Mouse (Mus musculus) spleen, embryonic (tissue): ENCODE data around the gene Cstf2t.

ENCODE experiments used
- CTCF ChIA-PET: fragments of 350-600 bp; sonication (Branson Sonifier 250); formaldehyde crosslinking; loops from one replicate; lab custom pipeline; 2022; lab: Charles Lee

Cstf2t gene

DNA sequence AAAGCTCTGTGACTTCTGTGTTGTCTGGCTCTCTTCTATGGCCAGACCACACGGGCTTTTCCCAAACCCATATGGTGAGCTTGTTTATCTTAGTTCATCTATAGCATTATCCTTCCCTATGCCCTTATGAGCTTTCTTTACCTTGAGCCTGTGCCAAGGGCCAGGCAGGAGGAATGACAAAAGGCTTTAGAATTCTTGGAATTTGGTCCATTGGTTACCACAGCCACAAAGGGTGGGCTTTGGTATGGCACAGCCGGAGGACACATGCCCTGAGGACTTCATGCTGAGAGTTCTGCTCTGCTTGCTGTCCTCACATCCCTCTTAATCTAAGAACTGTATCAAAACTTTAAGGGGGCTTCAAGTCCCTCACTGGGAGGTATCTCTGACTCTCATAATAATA is 53.7 kb downstream of the Cstf2t start:
- CTCF ChIA-PET = no interaction called here
